Mouse (Mus musculus): ENCODE data around the gene Phf24. TPM values are rescaled to one million over a fixed set of nuclear protein-coding genes. Genes with fewer than 3 reads are reported as not detected.

The Phf24 gene
- polyA plus RNA-seq, 1 experiment = 1.1 TPM

- 42% methylated on average over 10 of the region's 10 CpGs for WGBS
- TF ChIP-seq POLR2A (IDR thresholded peaks at IDR 0.05; ENCODE audit: low read depth, low read length) = no peak
- TF ChIP-seq CTCF (IDR thresholded peaks at IDR 0.05; ENCODE audit: extremely low read depth, insufficient read depth, insufficient read length, insufficient replicate concordance) = no peak
- H3K27me3 ChIP-seq (ENCODE audit: control insufficient read depth, insufficient read depth, low read length) = no peaks in the 10 kb centered on the region
- no peak overlapping the region for H3K4me3 ChIP-seq (ENCODE audit: extremely low read depth, insufficient read depth, insufficient read length)
- no peak overlapping the region for H3K27ac ChIP-seq (ENCODE audit: insufficient read depth, low read length)
- DNase-seq (ENCODE audit: low read depth in 1 of 2, low spot score in 2 of 2) = no peak
- peaks cover 4% of the 10 kb centered on the region; the same call in 1 of the 2 replicates for H3K4me1 ChIP-seq (ENCODE audit: control insufficient read depth, insufficient read depth, insufficient read length)
- H3K36me3 ChIP-seq (ENCODE audit: control insufficient read depth, insufficient read depth, low read length) = no peaks in the 10 kb centered on the region
Observed at GRCm38 (mm10) chr4:42946733-42947290, 30.4 kb downstream of the Phf24 start.

- Histone ChIP-seq H3K4me3 (ENCODE audit: extremely low read depth, insufficient read depth, insufficient read length) (no peak overlapping the region), H3K4me1 (ENCODE audit: control insufficient read depth, insufficient read depth, insufficient read length) (peaks cover 4% of the 10 kb centered on the region; the same call in 1 of the 2 replicates), H3K27ac (ENCODE audit: insufficient read depth, low read length) (no peak overlapping the region), H3K27me3 (ENCODE audit: control insufficient read depth, insufficient read depth, low read length) (no peaks in the 10 kb centered on the region), H3K36me3 (ENCODE audit: control insufficient read depth, insufficient read depth, low read length) (no peaks in the 10 kb centered on the region)
- WGBS = 32% methylated on average over 13 of the region's 13 CpGs
- DNase-seq (ENCODE audit: low read depth in 1 of 2, low spot score in 2 of 2) = no peak
- no peak for TF ChIP-seq POLR2A (IDR thresholded peaks at IDR 0.05; ENCODE audit: low read depth, low read length)
- TF ChIP-seq CTCF (IDR thresholded peaks at IDR 0.05; ENCODE audit: extremely low read depth, insufficient read depth, insufficient read length, insufficient replicate concordance) = no peak
Observed at GRCm38 (mm10) chr4:42948527-42948926, 32.1 kb downstream of the Phf24 start.

- TF ChIP-seq POLR2A (IDR thresholded peaks at IDR 0.05; ENCODE audit: low read depth, low read length) (no peak), CTCF (IDR thresholded peaks at IDR 0.05; ENCODE audit: extremely low read depth, insufficient read depth, insufficient read length, insufficient replicate concordance) (no peak)
- no peaks in the 10 kb centered on the region for H3K27me3 ChIP-seq (ENCODE audit: control insufficient read depth, insufficient read depth, low read length)
- WGBS = 10% methylated on average over 14 of the region's 14 CpGs
Observed at GRCm38 (mm10) chr4:42949051-42949675, 32.7 kb downstream of the Phf24 start.

GRCm38 (mm10) chr4:42949676-42950051, 33.2 kb downstream of the Phf24 start, which contains the start of gene Dnajb5:
Dnajb5 (plus strand) TSS chr4:42949814.
- DNase-seq (ENCODE audit: low read depth in 1 of 2, low spot score in 2 of 2) = peak; percentile 95 to 96
- Histone ChIP-seq H3K4me3 (ENCODE audit: extremely low read depth, insufficient read depth, insufficient read length) (peak within 1 kb of the TSS; percentile 79), H3K4me1 (ENCODE audit: control insufficient read depth, insufficient read depth, insufficient read length) (peaks cover 4% of the 10 kb centered on the region; the same call in 1 of the 2 replicates), H3K27me3 (ENCODE audit: control insufficient read depth, insufficient read depth, low read length) (no peaks in the 10 kb centered on the region), H3K36me3 (ENCODE audit: control insufficient read depth, insufficient read depth, low read length) (no peaks in the 10 kb centered on the region), H3K27ac (ENCODE audit: insufficient read depth, low read length) (peak within 1 kb of the TSS; percentile 91)
- TF ChIP-seq CTCF (IDR thresholded peaks at IDR 0.05; ENCODE audit: extremely low read depth, insufficient read depth, insufficient read length, insufficient replicate concordance) (no peak), POLR2A (IDR thresholded peaks at IDR 0.05; ENCODE audit: low read depth, low read length) (no peak)
- WGBS = 1% methylated on average over 37 of the region's 39 CpGs

More at GRCm38 (mm10) chr4:42949051-42949675, 32.7 kb downstream of the Phf24 start:
- H3K4me1 ChIP-seq (ENCODE audit: control insufficient read depth, insufficient read depth, insufficient read length) = peaks cover 4% of the 10 kb centered on the region; the same call in 1 of the 2 replicates
- H3K4me3 ChIP-seq (ENCODE audit: extremely low read depth, insufficient read depth, insufficient read length) = peak overlapping the region; percentile 52
- DNase-seq (ENCODE audit: low read depth in 1 of 2, low spot score in 2 of 2) = no peak
- no peaks in the 10 kb centered on the region for H3K36me3 ChIP-seq (ENCODE audit: control insufficient read depth, insufficient read depth, low read length)
- H3K27ac ChIP-seq (ENCODE audit: insufficient read depth, low read length) = no peak overlapping the region

GRCm38 (mm10) chr4:42950065-42950558, 33.7 kb downstream of the Phf24 start:
- no peak for TF ChIP-seq POLR2A (IDR thresholded peaks at IDR 0.05; ENCODE audit: low read depth, low read length)
- TF ChIP-seq CTCF (IDR thresholded peaks at IDR 0.05; ENCODE audit: extremely low read depth, insufficient read depth, insufficient read length, insufficient replicate concordance) = no peak
- peak; percentile 81 to 88 for DNase-seq (ENCODE audit: low read depth in 1 of 2, low spot score in 2 of 2)
- H3K36me3 ChIP-seq (ENCODE audit: control insufficient read depth, insufficient read depth, low read length) = no peaks in the 10 kb centered on the region
- H3K27me3 ChIP-seq (ENCODE audit: control insufficient read depth, insufficient read depth, low read length) = no peaks in the 10 kb centered on the region
- peak overlapping the region; percentile 79 for H3K4me3 ChIP-seq (ENCODE audit: extremely low read depth, insufficient read depth, insufficient read length)
- H3K4me1 ChIP-seq (ENCODE audit: control insufficient read depth, insufficient read depth, insufficient read length) = peaks cover 4% of the 10 kb centered on the region; the same call in 1 of the 2 replicates
- H3K27ac ChIP-seq (ENCODE audit: insufficient read depth, low read length) = peak overlapping the region; percentile 91
- WGBS = 4% methylated on average over 21 of the region's 27 CpGs

GRCm38 (mm10) chr4:42951206-42952195, 35.0 kb downstream of the Phf24 start:
- Histone ChIP-seq H3K27ac (ENCODE audit: insufficient read depth, low read length) (no peak overlapping the region), H3K36me3 (ENCODE audit: control insufficient read depth, insufficient read depth, low read length) (no peaks in the 10 kb centered on the region), H3K4me1 (ENCODE audit: control insufficient read depth, insufficient read depth, insufficient read length) (peaks cover 4% of the 10 kb centered on the region; the same call in 1 of the 2 replicates), H3K27me3 (ENCODE audit: control insufficient read depth, insufficient read depth, low read length) (no peaks in the 10 kb centered on the region), H3K4me3 (ENCODE audit: extremely low read depth, insufficient read depth, insufficient read length) (no peak overlapping the region)
- no peak for DNase-seq (ENCODE audit: low read depth in 1 of 2, low spot score in 2 of 2)
- TF ChIP-seq CTCF (IDR thresholded peaks at IDR 0.05; ENCODE audit: extremely low read depth, insufficient read depth, insufficient read length, insufficient replicate concordance) (no peak), POLR2A (IDR thresholded peaks at IDR 0.05; ENCODE audit: low read depth, low read length) (no peak)
- 58% methylated on average over 11 of the region's 11 CpGs for WGBS
